Mouse (Mus musculus): ENCODE measurements around the gene Inpp5k. TPM values are rescaled to one million over a fixed set of nuclear protein-coding genes. Genes with fewer than 3 reads are reported as not detected.

The Inpp5k gene
- polyA plus RNA-seq, 1 experiment from 2014 or later, result 26.0 TPM

- no peak for ATAC-seq (ENCODE audit: borderline replicate concordance, extremely low read depth, low FRiP score, low TSS enrichment)
- Histone ChIP-seq H3K4me2 (peak overlapping the region; percentile 90), H3K9ac (peak overlapping the region; percentile 74), H3K36me3 (peaks cover 38% of the 10 kb centered on the region), H3K27me3 (no peaks in the 10 kb centered on the region), H3K4me3 (peak overlapping the region; percentile 74), H3K4me1 (peaks cover 49% of the 10 kb centered on the region), H3K27ac (peak overlapping the region; percentile 93), H3K9me3 (no peaks in the 10 kb centered on the region)
- WGBS, result 46% methylated on average over 19 of the region's 20 CpGs
Observed at GRCm38 (mm10) chr11:75656621-75657590, 26.1 kb downstream of the Inpp5k start.

DNA sequence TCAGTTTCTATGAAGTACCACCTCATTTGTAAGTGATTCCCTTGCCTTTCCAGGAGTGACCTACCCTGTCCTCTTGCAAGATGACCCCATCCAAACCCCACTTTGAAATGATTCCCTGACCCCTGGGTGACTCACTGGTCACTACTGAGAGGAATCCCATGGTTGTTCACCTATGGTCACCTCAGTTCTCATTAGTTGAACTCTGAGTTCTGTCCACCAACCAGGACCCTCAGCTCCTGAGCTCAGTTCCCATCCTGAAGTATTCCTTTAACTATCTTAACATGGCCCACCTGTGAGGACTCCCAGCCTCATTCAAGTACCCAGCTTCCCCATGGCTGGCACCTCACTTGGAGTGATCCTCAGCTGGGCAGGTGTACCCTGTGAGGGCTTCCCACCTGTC, 27.1 kb downstream of the Inpp5k start:
- Histone ChIP-seq H3K4me1 (peaks cover 40% of the 10 kb centered on the region), H3K36me3 (peaks cover 48% of the 10 kb centered on the region), H3K4me2 (no peak overlapping the region), H3K4me3 (no peak overlapping the region), H3K9ac (no peak overlapping the region), H3K27ac (no peak overlapping the region), H3K27me3 (no peaks in the 10 kb centered on the region), H3K9me3 (no peaks in the 10 kb centered on the region)
- no peak for ATAC-seq (ENCODE audit: borderline replicate concordance, extremely low read depth, low FRiP score, low TSS enrichment)

DNA sequence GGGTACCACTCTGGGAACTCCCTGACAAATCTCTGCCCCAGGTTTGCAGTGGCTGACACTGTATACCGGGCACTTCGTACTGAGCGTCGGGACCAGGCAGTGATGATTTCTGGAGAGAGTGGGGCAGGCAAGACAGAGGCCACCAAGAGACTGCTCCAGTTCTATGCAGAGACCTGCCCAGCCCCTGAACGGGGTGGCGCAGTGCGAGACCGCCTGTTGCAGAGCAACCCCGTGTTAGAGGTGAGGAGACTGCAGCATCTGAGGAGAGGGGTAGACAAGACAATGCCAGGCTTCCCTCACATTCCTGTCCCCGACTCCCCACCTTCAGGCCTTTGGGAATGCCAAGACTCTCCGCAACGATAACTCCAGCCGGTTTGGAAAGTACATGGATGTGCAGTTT, 27.5 kb downstream of the Inpp5k start:
- Histone ChIP-seq H3K27ac (no peak overlapping the region), H3K4me2 (no peak overlapping the region), H3K36me3 (peaks cover 51% of the 10 kb centered on the region), H3K4me1 (peaks cover 35% of the 10 kb centered on the region), H3K9ac (no peak overlapping the region), H3K4me3 (no peak overlapping the region), H3K27me3 (no peaks in the 10 kb centered on the region), H3K9me3 (no peaks in the 10 kb centered on the region)
- 90% methylated on average over 13 of the region's 13 CpGs for WGBS
- no peak for ATAC-seq (ENCODE audit: borderline replicate concordance, extremely low read depth, low FRiP score, low TSS enrichment)

- Histone ChIP-seq H3K9me3 (no peaks in the 10 kb centered on the region), H3K27me3 (no peaks in the 10 kb centered on the region), H3K36me3 (peaks cover 55% of the 10 kb centered on the region), H3K4me3 (no peak overlapping the region), H3K4me2 (no peak overlapping the region), H3K4me1 (peaks cover 29% of the 10 kb centered on the region), H3K27ac (no peak overlapping the region), H3K9ac (no peak overlapping the region)
- WGBS, result 73% methylated on average over 14 of the region's 14 CpGs
- ATAC-seq (ENCODE audit: borderline replicate concordance, extremely low read depth, low FRiP score, low TSS enrichment), result no peak
Observed at GRCm38 (mm10) chr11:75658996-75659750, 28.4 kb downstream of the Inpp5k start.

DNA sequence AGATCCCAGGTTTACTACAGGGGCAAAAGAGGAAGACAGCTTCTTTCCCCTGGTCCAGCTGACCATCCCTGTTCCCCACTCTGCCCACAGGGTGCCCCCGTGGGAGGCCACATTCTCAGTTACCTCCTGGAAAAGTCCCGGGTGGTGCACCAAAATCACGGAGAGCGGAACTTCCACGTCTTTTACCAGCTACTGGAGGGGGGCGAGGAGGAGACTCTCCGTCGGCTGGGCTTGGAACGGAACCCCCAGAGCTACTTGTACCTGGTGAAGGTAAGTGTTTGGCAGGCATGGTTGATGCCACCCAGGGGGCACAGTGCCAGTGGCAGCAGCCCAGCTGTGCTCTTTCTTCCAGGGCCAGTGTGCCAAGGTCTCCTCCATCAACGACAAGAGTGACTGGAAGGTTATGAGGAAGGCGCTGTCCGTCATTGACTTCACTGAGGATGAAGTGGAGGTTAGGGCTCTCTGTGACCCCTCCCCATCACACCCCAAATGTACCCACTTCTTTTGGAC, 29.3 kb downstream of the Inpp5k start:
- peaks cover 20% of the 10 kb centered on the region for H3K4me1 ChIP-seq
- no peaks in the 10 kb centered on the region for H3K27me3 ChIP-seq

DNA sequence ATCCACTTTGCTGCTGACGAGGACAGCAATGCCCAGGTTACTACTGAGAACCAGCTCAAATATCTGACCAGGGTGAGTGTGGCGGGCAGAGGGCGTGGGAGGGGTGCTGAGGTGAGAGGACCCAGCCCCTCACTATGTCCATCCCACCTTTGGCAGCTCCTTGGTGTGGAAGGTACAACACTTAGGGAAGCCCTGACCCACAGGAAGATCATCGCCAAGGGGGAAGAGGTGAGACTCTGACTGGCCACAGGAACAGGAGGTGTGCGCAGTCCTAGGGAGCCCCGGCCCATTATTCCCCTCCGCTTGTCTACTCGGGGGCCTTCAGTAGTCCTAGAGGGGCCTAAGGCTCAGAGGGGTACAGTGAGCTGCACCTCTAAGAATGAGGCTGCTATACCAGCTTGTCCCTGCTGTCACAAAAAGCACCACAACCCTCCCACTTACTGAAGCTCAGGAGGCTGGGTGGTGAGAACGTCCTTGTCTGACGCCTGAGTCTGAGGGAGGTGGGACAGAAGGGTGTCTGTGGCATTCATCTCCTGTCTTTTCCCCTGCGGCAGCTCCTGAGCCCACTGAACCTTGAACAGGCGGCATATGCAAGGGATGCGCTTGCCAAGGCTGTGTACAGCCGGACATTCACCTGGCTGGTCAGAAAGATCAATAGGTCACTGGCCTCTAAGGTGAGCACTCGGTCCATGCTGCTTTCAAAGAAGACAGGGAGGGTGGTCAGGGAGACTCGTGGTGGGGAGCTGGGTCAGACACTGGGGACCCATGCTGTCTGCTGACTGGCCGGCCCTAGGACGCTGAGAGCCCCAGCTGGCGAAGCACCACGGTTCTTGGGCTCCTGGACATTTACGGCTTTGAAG, 30.4 kb downstream of the Inpp5k start:
- H3K4me2 ChIP-seq, result no peak overlapping the region
- no peak overlapping the region for H3K9ac ChIP-seq
- H3K36me3 ChIP-seq, result peaks cover 71% of the 10 kb centered on the region
- peaks cover 14% of the 10 kb centered on the region for H3K4me1 ChIP-seq
- no peak for ATAC-seq (ENCODE audit: borderline replicate concordance, extremely low read depth, low FRiP score, low TSS enrichment)
- 86% methylated on average over 21 of the region's 21 CpGs for WGBS
- no peaks in the 10 kb centered on the region for H3K9me3 ChIP-seq
- no peaks in the 10 kb centered on the region for H3K27me3 ChIP-seq
- no peak overlapping the region for H3K4me3 ChIP-seq
- H3K27ac ChIP-seq, result no peak overlapping the region

More for the DNA sequence above, 29.3 kb downstream of the Inpp5k start:
- WGBS, result 91% methylated on average over 12 of the region's 12 CpGs
- Histone ChIP-seq H3K4me3 (no peak overlapping the region), H3K9ac (no peak overlapping the region), H3K9me3 (no peaks in the 10 kb centered on the region), H3K27ac (no peak overlapping the region), H3K4me2 (no peak overlapping the region), H3K36me3 (peaks cover 61% of the 10 kb centered on the region)
- no peak for ATAC-seq (ENCODE audit: borderline replicate concordance, extremely low read depth, low FRiP score, low TSS enrichment)

GRCm38 (mm10) chr11:75662131-75662530, 31.3 kb downstream of the Inpp5k start:
- Histone ChIP-seq H3K27ac (no peak overlapping the region), H3K4me3 (no peak overlapping the region), H3K9me3 (no peaks in the 10 kb centered on the region), H3K27me3 (no peaks in the 10 kb centered on the region), H3K36me3 (peaks cover 81% of the 10 kb centered on the region), H3K9ac (no peak overlapping the region), H3K4me1 (peaks cover 4% of the 10 kb centered on the region), H3K4me2 (no peak overlapping the region)
- no peak for ATAC-seq (ENCODE audit: borderline replicate concordance, extremely low read depth, low FRiP score, low TSS enrichment)
- WGBS, result 91% methylated on average over 7 of the region's 7 CpGs

DNA sequence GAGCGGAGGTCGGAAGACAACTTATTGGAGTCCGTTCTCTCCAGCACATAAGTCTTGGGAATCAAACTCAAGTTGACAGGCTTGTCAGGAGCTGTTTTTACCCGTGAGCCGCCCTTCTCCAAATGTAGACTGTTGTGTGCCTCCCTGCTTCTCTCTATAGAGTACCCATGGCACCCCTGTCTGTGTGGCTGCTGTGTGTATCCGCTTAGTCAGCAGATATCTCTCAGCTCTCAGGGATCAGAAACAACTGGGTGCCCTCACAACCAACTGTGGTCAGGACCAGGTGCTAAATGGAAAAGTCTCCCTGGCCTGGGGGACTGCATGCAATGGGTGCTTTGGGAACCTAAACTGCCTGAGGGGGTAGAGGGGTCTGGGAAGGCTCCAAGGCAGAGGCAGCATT, 35.5 kb downstream of the Inpp5k start:
- no peak overlapping the region for H3K9ac ChIP-seq
- H3K36me3 ChIP-seq, result peaks cover 88% of the 10 kb centered on the region
- no peaks in the 10 kb centered on the region for H3K27me3 ChIP-seq
- 92% methylated on average over 6 of the region's 6 CpGs for WGBS
- ATAC-seq (ENCODE audit: borderline replicate concordance, extremely low read depth, low FRiP score, low TSS enrichment), result no peak
- no peak overlapping the region for H3K4me3 ChIP-seq
- H3K4me2 ChIP-seq, result no peak overlapping the region
- H3K9me3 ChIP-seq, result no peaks in the 10 kb centered on the region
- H3K27ac ChIP-seq, result no peak overlapping the region
- H3K4me1 ChIP-seq, result no peaks in the 10 kb centered on the region

DNA sequence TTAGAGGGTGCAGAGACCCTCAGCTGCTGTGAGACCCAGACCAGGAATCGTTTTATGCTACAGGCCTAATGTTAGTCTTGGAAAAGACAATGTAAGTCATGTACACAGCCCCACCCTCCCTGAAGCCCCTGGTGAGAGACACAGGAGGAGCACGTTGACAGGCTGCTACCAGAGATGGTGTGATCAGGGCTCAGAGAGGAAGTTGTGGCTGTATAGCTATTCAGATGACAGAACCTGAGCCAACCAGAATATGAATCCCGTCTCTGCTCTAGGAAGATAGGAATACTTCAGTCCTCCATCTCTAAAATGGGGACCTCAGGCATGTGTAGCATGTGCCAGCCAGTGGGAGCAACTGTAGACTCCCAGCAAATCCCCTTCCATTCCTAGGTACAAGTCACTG, 37.8 kb downstream of the Inpp5k start:
- Histone ChIP-seq H3K4me1 (no peaks in the 10 kb centered on the region), H3K36me3 (peaks cover 89% of the 10 kb centered on the region), H3K9me3 (no peaks in the 10 kb centered on the region), H3K4me3 (no peak overlapping the region), H3K27me3 (no peaks in the 10 kb centered on the region), H3K9ac (no peak overlapping the region), H3K27ac (no peak overlapping the region), H3K4me2 (no peak overlapping the region)
- no peak for ATAC-seq (ENCODE audit: borderline replicate concordance, extremely low read depth, low FRiP score, low TSS enrichment)
- WGBS, result 80% methylated on average over 3 of the region's 3 CpGs

GRCm38 (mm10) chr11:75669176-75669852, 38.5 kb downstream of the Inpp5k start:
- Histone ChIP-seq H3K9me3 (no peaks in the 10 kb centered on the region), H3K4me3 (no peak overlapping the region), H3K9ac (no peak overlapping the region), H3K36me3 (peaks cover 89% of the 10 kb centered on the region), H3K4me1 (no peaks in the 10 kb centered on the region), H3K27ac (no peak overlapping the region), H3K27me3 (no peaks in the 10 kb centered on the region), H3K4me2 (no peak overlapping the region)
- 85% methylated on average over 11 of the region's 11 CpGs for whole genome bisulfite sequencing
- no peak for ATAC-seq (ENCODE audit: borderline replicate concordance, extremely low read depth, low FRiP score, low TSS enrichment)

DNA sequence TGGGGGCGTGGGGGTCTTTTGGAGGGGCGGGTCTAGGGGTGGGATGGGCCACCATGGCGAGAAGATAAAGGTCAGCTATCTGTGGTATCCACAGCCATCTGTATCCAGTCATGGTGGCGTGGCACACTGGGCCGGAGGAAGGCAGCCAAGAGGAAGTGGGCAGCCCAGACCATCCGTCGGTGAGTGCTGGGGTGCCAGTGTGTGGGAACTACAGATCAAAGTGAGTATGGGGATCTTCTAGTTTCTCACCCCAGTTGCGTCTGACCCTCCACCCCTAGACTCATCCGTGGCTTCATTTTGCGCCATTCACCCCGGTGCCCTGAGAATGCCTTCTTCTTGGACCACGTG, 39.0 kb downstream of the Inpp5k start:
- WGBS, result 86% methylated on average over 12 of the region's 12 CpGs
- ATAC-seq (ENCODE audit: borderline replicate concordance, extremely low read depth, low FRiP score, low TSS enrichment), result no peak

More for the DNA sequence above, 39.0 kb downstream of the Inpp5k start:
- H3K4me3 ChIP-seq, result no peak overlapping the region
- H3K36me3 ChIP-seq, result peaks cover 86% of the 10 kb centered on the region
- H3K9me3 ChIP-seq, result no peaks in the 10 kb centered on the region
- H3K27ac ChIP-seq, result no peak overlapping the region
- no peaks in the 10 kb centered on the region for H3K27me3 ChIP-seq
- H3K4me2 ChIP-seq, result no peak overlapping the region
- H3K4me1 ChIP-seq, result no peaks in the 10 kb centered on the region
- H3K9ac ChIP-seq, result no peak overlapping the region
